Mouse (Mus musculus): ENCODE data around the gene Gpr132. TPM values are rescaled to one million over a fixed set of nuclear protein-coding genes. Genes with fewer than 3 reads are reported as not detected.

The Gpr132 gene
- total RNA-seq, 2 experiments from 2014 or later = not detected

GRCm38 (mm10) chr12:112898351-112898750 lies 30.3 kb upstream of the Gpr132 start:
- Histone ChIP-seq H3K4me3 (no peak overlapping the region), H3K27ac (peak overlapping the region; percentile 11; the same call in 1 of the 2 replicates)
- DNase-seq (ENCODE audit: low spot score in 2 of 2) = no peak
- no peak for TF ChIP-seq CTCF (conservative IDR thresholded peaks at IDR 0.05)

- DNase-seq (ENCODE audit: low spot score in 2 of 2) = no peak
- no peak for TF ChIP-seq CTCF (conservative IDR thresholded peaks at IDR 0.05)
- H3K27ac ChIP-seq = peak overlapping the region; percentile 11
- no peak overlapping the region for H3K4me3 ChIP-seq
These were observed 29.6 kb upstream of the Gpr132 start for GRCm38 (mm10) chr12:112897522-112898212.

GRCm38 (mm10) chr12:112894969-112895368 lies 26.9 kb upstream of the Gpr132 start:
- Histone ChIP-seq H3K4me3 (no peak overlapping the region), H3K27ac (peak overlapping the region; percentile 70)
- no peak for TF ChIP-seq CTCF (conservative IDR thresholded peaks at IDR 0.05)
- no peak for DNase-seq (ENCODE audit: low spot score in 2 of 2)

- TF ChIP-seq CTCF (conservative IDR thresholded peaks at IDR 0.05) = no peak
- peak overlapping the region; percentile 70 for H3K27ac ChIP-seq
- DNase-seq (ENCODE audit: low spot score in 2 of 2) = no peak
- H3K4me3 ChIP-seq = no peak overlapping the region
These were observed 26.4 kb upstream of the Gpr132 start for GRCm38 (mm10) chr12:112894303-112894884.

- TF ChIP-seq CTCF (conservative IDR thresholded peaks at IDR 0.05) = no peak
- DNase-seq (ENCODE audit: low spot score in 2 of 2) = no peak
These were observed 17.4 kb upstream of the Gpr132 start for GRCm38 (mm10) chr12:112885465-112885864.

GRCm38 (mm10) chr12:112881301-112881815 lies 13.3 kb upstream of the Gpr132 start:
- no peak for DNase-seq (ENCODE audit: low spot score in 2 of 2)
- no peak for TF ChIP-seq CTCF (conservative IDR thresholded peaks at IDR 0.05)
- H3K27ac ChIP-seq = no peak overlapping the region
- no peak overlapping the region for H3K4me3 ChIP-seq

More at GRCm38 (mm10) chr12:112885465-112885864, 17.4 kb upstream of the Gpr132 start:
- H3K4me3 ChIP-seq = no peak overlapping the region
- no peak overlapping the region for H3K27ac ChIP-seq

- TF ChIP-seq CTCF (conservative IDR thresholded peaks at IDR 0.05) = no peak
- H3K27ac ChIP-seq = no peak overlapping the region
- DNase-seq (ENCODE audit: low spot score in 2 of 2) = no peak
- H3K4me3 ChIP-seq = no peak overlapping the region
These were observed 12.6 kb upstream of the Gpr132 start for GRCm38 (mm10) chr12:112880661-112881060.

- H3K4me3 ChIP-seq = no peak overlapping the region
- no peak for DNase-seq (ENCODE audit: low spot score in 2 of 2)
- no peak overlapping the region for H3K27ac ChIP-seq
- TF ChIP-seq CTCF (conservative IDR thresholded peaks at IDR 0.05) = no peak
These were observed 11.7 kb upstream of the Gpr132 start for GRCm38 (mm10) chr12:112879731-112880130.

- DNase-seq (ENCODE audit: low spot score in 2 of 2) = no peak
- peak overlapping the region; percentile 27; the same call in 1 of the 2 replicates for H3K4me3 ChIP-seq
- no peak for TF ChIP-seq CTCF (conservative IDR thresholded peaks at IDR 0.05)
- H3K27ac ChIP-seq = no peak overlapping the region
These were observed 9.6 kb upstream of the Gpr132 start for GRCm38 (mm10) chr12:112877607-112878020.

GRCm38 (mm10) chr12:112877073-112877576 lies 9.1 kb upstream of the Gpr132 start:
- H3K27ac ChIP-seq = no peak overlapping the region
- no peak for DNase-seq (ENCODE audit: low spot score in 2 of 2)
- H3K4me3 ChIP-seq = peak overlapping the region; percentile 27; the same call in 1 of the 2 replicates
- TF ChIP-seq CTCF (conservative IDR thresholded peaks at IDR 0.05) = no peak

- no peak for TF ChIP-seq CTCF (conservative IDR thresholded peaks at IDR 0.05)
- peak overlapping the region; percentile 61; the same call in 1 of the 2 replicates for H3K27ac ChIP-seq
- peak overlapping the region; percentile 37 for H3K4me3 ChIP-seq
- DNase-seq (ENCODE audit: low spot score in 2 of 2) = peak in 1 of 2 experiments; percentile 33
These were observed 8.5 kb upstream of the Gpr132 start for GRCm38 (mm10) chr12:112876332-112877072.

- no peak overlapping the region; the same call in 1 of the 2 replicates for H3K4me3 ChIP-seq
- peak overlapping the region; percentile 61; the same call in 1 of the 2 replicates for H3K27ac ChIP-seq
- DNase-seq (ENCODE audit: low spot score in 2 of 2) = peak; percentile 83 to 92
- peak; percentile 94 for TF ChIP-seq CTCF (conservative IDR thresholded peaks at IDR 0.05)
These were observed 7.4 kb upstream of the Gpr132 start for GRCm38 (mm10) chr12:112875225-112876013.

Data from layer of hippocampus, adult 2 months (tissue).